Mouse (Mus musculus) testis, adult 2 months (tissue): ENCODE results near the gene Mettl22.

Source experiments
- CTCF ChIP-seq: fragments of 200-500 bp; IDR thresholded peaks from 2 replicates; pipeline ENCODE4 v1.5.1; 2012; ENCODE audit warnings: low read depth, mild to moderate bottlenecking, inconsistent platforms, low read length, moderate library complexity; ENCODE audit not compliant: control insufficient read depth, insufficient read depth, insufficient replicate concordance
- POLR2A ChIP-seq: fragments of 200-500 bp; IDR thresholded peaks from 2 replicates; pipeline ENCODE4 v1.6.1; 2012; ENCODE audit warnings: low read depth, mild to moderate bottlenecking, inconsistent platforms, low read length, moderate library complexity; ENCODE audit not compliant: control insufficient read depth

DNA sequence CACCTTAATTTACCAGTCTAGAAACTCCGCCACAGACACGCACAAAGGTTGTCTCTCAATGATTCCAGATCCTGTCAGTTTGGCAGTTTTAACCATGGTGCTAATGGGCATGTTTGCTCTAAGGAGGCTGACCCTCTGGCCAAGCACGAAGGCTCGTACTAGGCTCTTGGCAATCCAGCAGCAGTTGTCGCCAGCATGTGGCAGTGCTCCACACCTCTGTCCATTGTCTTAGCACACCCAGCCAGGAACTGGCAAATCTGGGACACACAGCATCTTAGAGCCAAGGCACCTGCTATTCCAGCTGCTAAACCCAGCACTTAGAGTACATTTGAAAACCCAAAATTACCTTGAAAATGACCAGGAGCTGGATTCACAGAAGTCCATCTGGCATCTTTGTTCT is 18.8 kb downstream of the Mettl22 start:
- no peak for TF ChIP-seq CTCF
- no peak for TF ChIP-seq POLR2A
